7 mouse cellular contexts compared by ENCODE assay signal in the genomic region with DNA sequence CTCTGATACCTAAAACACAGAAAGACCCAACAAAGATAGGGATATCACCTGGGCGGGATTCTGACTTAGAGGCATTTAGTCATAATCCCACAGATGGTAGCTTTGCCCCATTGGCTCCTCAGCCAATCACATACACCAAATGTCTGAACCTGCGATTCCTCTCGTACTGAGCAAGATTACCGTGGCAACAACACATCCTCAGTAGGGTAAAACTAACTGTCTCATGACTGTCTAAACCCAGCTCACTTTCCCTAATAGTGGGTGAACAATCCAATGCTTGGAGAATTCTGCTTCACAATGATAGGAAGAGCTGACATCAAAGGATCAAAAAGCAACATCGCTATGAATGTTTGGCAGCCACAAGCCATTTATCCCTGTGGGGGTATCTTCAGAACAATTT.
A peak's percentile ranks its signal among the peaks of the same experiment; 100 is the strongest.
DNase-seq lines count a peak whose midpoint lies in the region; ATAC-seq lines count a peak whose summit lies in the region.

No protein-coding gene starts in this region.

- peak; percentile 9 for DNase-seq in right cerebral cortex, postnatal 14 days
- no peak for DNase-seq in right cerebral cortex, adult 2 months (ENCODE audit: low spot score in 2 of 2)
- DNase-seq in forebrain, embryonic 10.5 days (ENCODE audit: extremely low spot score, low spot score) = peak; percentile 83
- peak; percentile 60 for DNase-seq in testis, postnatal 10 days (ENCODE audit: low spot score)

- no peaks in the 10 kb centered on the region for H3K36me3 ChIP-seq in forebrain, embryonic 10.5 days (replicated peaks)

- no peak overlapping the region for H3K27ac ChIP-seq in forebrain, embryonic 10.5 days

- no peak overlapping the region for H3K4me3 ChIP-seq in forebrain, embryonic 10.5 days

- no peaks in the 10 kb centered on the region for H3K4me1 ChIP-seq in forebrain, embryonic 10.5 days

- ATAC-seq in activated CD4-positive, CD25-positive, alpha-beta regulatory T cell, adult 4 months = peak; percentile 92
- ATAC-seq in inflammation-experienced regulatory T-cells, adult 6 months = peak; percentile 96
- peak; percentile 72 for ATAC-seq in megakaryocyte progenitor cell, adult 5-6 weeks (replicated peaks; ENCODE audit: poor library complexity)

- 84% methylated on average over 5 of the region's 5 CpGs for WGBS in forebrain, embryonic 10.5 days

- no peaks in the 10 kb centered on the region for H3K27me3 ChIP-seq in forebrain, embryonic 10.5 days (ENCODE audit: poor library complexity, severe bottlenecking)

- H3K9me3 ChIP-seq in forebrain, embryonic 10.5 days = no peaks in the 10 kb centered on the region

Comparison
In these comparisons a context has a peak if more than half of its experiments do, and no peak if none do; other contexts are left out.
1. DNase-seq: peak in right cerebral cortex, postnatal 14 days (single experiment), forebrain, embryonic 10.5 days (single experiment) and testis, postnatal 10 days (single experiment); none in right cerebral cortex, adult 2 months (0 of 2).
2. Peak in every context shown above with its lines, with median percentiles within 50 percentile points of each other: ATAC-seq.